In the genomic region with DNA sequence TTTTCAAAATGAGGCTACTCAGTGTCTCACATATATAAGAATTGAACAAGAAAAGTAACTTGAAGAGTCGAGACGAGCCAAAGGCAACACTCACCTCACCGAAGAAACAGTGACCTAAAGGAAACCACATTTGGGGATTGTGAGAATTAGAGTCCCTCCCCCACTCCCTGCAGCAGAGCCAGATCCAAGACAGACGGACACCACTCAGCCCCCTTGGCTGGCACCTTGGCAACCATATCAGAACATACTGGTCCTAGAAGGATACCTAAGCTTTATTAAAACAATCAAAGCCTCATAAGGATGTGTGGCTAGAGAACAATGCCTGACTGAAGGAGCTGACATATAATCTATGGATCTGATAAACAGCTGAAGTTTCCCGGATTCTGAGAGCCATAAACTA, we compare ENCODE assay signal across 17 mouse cellular contexts.
DNase-seq lines count a peak whose midpoint lies in the region; ATAC-seq and TF ChIP-seq lines count a peak whose summit lies in the region.
"Had no signal": no experiment of that assay in that cellular context is flagged by ENCODE, and none has a peak within 500 bp of the region (broad histone marks: within the 10 kb centered on the region; RNA-seq: fewer than 3 reads in every experiment).

No protein-coding gene starts in this region.

- WGBS in forebrain, embryonic 14.5 days: 64% methylated on average over 5 of the region's 5 CpGs
- WGBS in limb, embryonic 12.5 days: 17% methylated on average over 5 of the region's 5 CpGs

- no peak for TF ChIP-seq POLR2A in myocyte (IDR thresholded peaks at IDR 0.05; ENCODE audit: insufficient read length, low read depth)

- H3K9ac ChIP-seq in forebrain, embryonic 14.5 days (ENCODE audit: low read length): no peak overlapping the region
- no peak overlapping the region for H3K9ac ChIP-seq in limb, embryonic 12.5 days (replicated peaks)
- H3K9ac ChIP-seq: heart, embryonic 13.5 days; liver, embryonic 14.5 days had no signal

- DNase-seq in heart, adult 11 months: peak; percentile 78
- no peak for DNase-seq in heart, adult 18-20 months
- DNase-seq in forebrain, embryonic 14.5 days (ENCODE audit: low spot score): no peak
- no peak for DNase-seq in testis, postnatal 10 days (ENCODE audit: low spot score)
- DNase-seq in ovary, postnatal 10 days (ENCODE audit: low spot score): no peak
- DNase-seq: cerebellum, adult 11 months; cerebellum, postnatal 36 days; gastrocnemius, postnatal 36 days; kidney, adult 18-20 months; lung, postnatal 10 days; spleen, adult 18-20 months had no signal

- H3K4me2 ChIP-seq in forebrain, embryonic 14.5 days (ENCODE audit: low read length): no peak overlapping the region
- peak overlapping the region; percentile 61; the same call in 1 of the 2 replicates for H3K4me2 ChIP-seq in limb, embryonic 12.5 days
- H3K4me2 ChIP-seq in myocyte (ENCODE audit: low read depth): peak overlapping the region; percentile 79
- H3K4me2 ChIP-seq: heart, embryonic 13.5 days had no signal

- no peaks in the 10 kb centered on the region for H3K27me3 ChIP-seq in forebrain, embryonic 14.5 days (replicated peaks; ENCODE audit: control insufficient read depth, insufficient read depth, low read length)
- H3K27me3 ChIP-seq in limb, embryonic 12.5 days: no peaks in the 10 kb centered on the region
- H3K27me3 ChIP-seq in myocyte (ENCODE audit: control insufficient read depth, insufficient read depth, insufficient read length): no peaks in the 10 kb centered on the region
- H3K27me3 ChIP-seq: heart, embryonic 13.5 days had no signal

- H3K9me3 ChIP-seq in forebrain, embryonic 14.5 days (replicated peaks; ENCODE audit: control insufficient read depth, low read length): no peaks in the 10 kb centered on the region
- H3K9me3 ChIP-seq in limb, embryonic 12.5 days: no peaks in the 10 kb centered on the region
- H3K9me3 ChIP-seq: heart, embryonic 13.5 days had no signal

- H3K4me3 ChIP-seq in forebrain, embryonic 14.5 days (ENCODE audit: low read depth, low read length): no peak overlapping the region
- no peak overlapping the region for H3K4me3 ChIP-seq in limb, embryonic 12.5 days (replicated peaks)
- no peak overlapping the region for H3K4me3 ChIP-seq in myocyte
- H3K4me3 ChIP-seq: heart, embryonic 13.5 days had no signal

- no peaks in the 10 kb centered on the region for H3K79me2 ChIP-seq in myocyte (ENCODE audit: control insufficient read depth, insufficient read depth)

- H3ac ChIP-seq in myocyte (ENCODE audit: control insufficient read depth, insufficient read length): no peak overlapping the region

- H3K27ac ChIP-seq in forebrain, embryonic 14.5 days (ENCODE audit: low read depth, low read length): peak overlapping the region; percentile 40; the same call in 1 of the 2 replicates
- H3K27ac ChIP-seq in limb, embryonic 12.5 days: no peak overlapping the region
- H3K27ac ChIP-seq: heart, embryonic 13.5 days; liver, embryonic 14.5 days; stomach, postnatal 0 days had no signal

- no peaks in the 10 kb centered on the region for H3K36me3 ChIP-seq in forebrain, embryonic 14.5 days (ENCODE audit: control insufficient read depth, insufficient read depth, low read length)
- H3K36me3 ChIP-seq in limb, embryonic 12.5 days: no peaks in the 10 kb centered on the region
- no peaks in the 10 kb centered on the region for H3K36me3 ChIP-seq in myocyte (ENCODE audit: control insufficient read depth, insufficient read depth)
- H3K36me3 ChIP-seq: heart, embryonic 13.5 days had no signal

- peaks cover 8% of the 10 kb centered on the region for H3K4me1 ChIP-seq in forebrain, embryonic 14.5 days (ENCODE audit: control insufficient read depth, insufficient read depth, low read length)
- peaks cover 14% of the 10 kb centered on the region for H3K4me1 ChIP-seq in limb, embryonic 12.5 days (replicated peaks)
- H3K4me1 ChIP-seq: heart, embryonic 13.5 days had no signal

- no peak for ATAC-seq in forebrain, embryonic 14.5 days
- ATAC-seq in limb, embryonic 12.5 days (ENCODE audit: insufficient number of reproducible peaks, insufficient read depth, low FRiP score, low TSS enrichment, low read depth): no peak; the same call in 1 of the 2 replicates
- no peak for ATAC-seq in cerebellum, adult (ENCODE audit: insufficient number of reproducible peaks, low FRiP score, low TSS enrichment)

TF ChIP-seq in myocyte, 11 proteins besides CTCF, POLR2A, EP300 and RAD21:
- TF ChIP-seq E2F4 (IDR thresholded peaks at IDR 0.05; ENCODE audit: insufficient read depth): no peak
- TF ChIP-seq MAX (IDR thresholded peaks at IDR 0.05; ENCODE audit: low read depth): no peak
- no peak for TF ChIP-seq POLR2AphosphoS2 (IDR thresholded peaks at IDR 0.05; ENCODE audit: insufficient read length, low read depth)
- TF ChIP-seq TCF3 (IDR thresholded peaks at IDR 0.05; ENCODE audit: insufficient read length, low read depth): no peak
TF ChIP-seq in myocyte: peak in this region for 0.
